Mouse (Mus musculus) kidney, adult 2 months (tissue): ENCODE data around the gene Tnfaip2.

ENCODE experiments used
- CTCF ChIP-seq: fragments of 200-500 bp; conservative IDR thresholded peaks from 2 replicates; pipeline ENCODE4 v1.5.1; 2011; ENCODE audit warnings: low read depth, mild to moderate bottlenecking, control low read depth, low read length, moderate library complexity, mixed read lengths; ENCODE audit not compliant: insufficient read depth, insufficient read length
- POLR2A ChIP-seq: fragments of 200-500 bp; IDR thresholded peaks from one replicate; pipeline ENCODE4 v1.6.1; 2011; ENCODE audit warnings: low read depth, low read length, control low read depth

DNA sequence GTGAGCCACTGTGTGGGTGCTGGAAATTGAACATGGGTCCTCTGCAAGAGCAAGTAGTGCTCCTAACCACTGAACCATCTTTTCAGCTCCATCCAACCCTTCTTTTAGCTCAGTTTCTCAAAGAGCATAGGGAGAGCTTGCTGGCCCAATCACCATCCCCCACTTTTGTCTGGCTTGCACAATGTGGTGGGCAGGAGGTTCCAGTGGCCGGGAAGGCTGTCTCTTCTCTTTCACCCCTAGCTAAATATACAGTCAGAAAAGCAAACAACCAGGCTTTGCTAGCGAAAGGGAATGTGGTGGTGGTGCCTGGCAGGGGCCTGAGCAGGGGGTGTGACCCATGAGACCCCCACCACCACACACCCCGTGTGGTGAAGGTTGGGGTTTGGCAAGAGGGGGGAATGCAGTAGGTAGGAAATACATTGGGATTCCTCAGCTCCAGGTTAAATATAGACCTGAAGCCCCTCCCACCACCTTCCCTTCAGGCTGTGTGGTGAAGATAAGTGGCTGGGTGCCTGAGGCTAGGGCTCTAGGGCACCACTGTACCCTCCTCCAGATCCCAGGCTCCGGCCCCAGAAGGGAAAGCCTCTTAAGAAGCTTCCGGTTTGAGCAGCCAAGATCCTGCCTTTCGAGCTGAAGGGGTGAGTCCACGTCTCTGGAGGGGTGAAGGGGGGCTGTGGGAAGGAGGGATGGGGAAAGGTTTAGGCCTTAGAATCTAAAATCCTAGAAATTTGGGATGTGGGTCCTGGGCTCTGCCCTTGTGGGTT lies 21.1 kb upstream of the Tnfaip2 start:
- TF ChIP-seq POLR2A (no peak), CTCF (no peak)
